Mouse (Mus musculus) liver, embryonic 14 days (tissue): Measurements from ENCODE around the gene Olfr44. TPM values are rescaled to one million over a fixed set of nuclear protein-coding genes. Genes with fewer than 3 reads are reported as not detected.

Experiments used
- polyA plus RNA-seq: library from polyadenylated mRNA; depleted of rRNA; stranded (reverse); fragments of >200 nt; gene quantifications from 2 replicates; pipeline ENCODE4 v1.2.3, GENCODE M21; 2012; rRNA removed

Olfr44 gene
- not detected in 2 replicates for polyA plus RNA-seq

DNA sequence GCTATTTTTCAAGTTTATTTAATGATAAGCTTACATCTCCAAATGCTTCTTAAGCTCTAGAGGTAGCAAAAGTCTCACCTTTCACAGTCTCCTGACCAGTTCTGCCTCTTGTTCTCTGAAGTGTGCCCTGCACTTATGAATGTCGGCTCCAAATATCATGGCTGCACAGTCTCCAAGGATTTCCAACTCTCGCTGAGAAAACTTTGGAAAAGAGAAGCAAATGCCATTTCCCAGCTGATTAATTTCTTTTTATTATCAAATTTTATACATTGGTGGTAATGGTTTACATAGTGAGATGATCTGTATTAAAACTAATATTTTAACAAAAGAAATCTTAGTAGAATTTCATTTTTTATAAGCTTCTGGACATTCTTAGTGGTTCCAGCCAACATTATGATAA lies at the start of gene Olfr44:
Gene Olfr44, minus strand, starts transcription at position 101 of the 400 bp plus-strand sequence.

DNA sequence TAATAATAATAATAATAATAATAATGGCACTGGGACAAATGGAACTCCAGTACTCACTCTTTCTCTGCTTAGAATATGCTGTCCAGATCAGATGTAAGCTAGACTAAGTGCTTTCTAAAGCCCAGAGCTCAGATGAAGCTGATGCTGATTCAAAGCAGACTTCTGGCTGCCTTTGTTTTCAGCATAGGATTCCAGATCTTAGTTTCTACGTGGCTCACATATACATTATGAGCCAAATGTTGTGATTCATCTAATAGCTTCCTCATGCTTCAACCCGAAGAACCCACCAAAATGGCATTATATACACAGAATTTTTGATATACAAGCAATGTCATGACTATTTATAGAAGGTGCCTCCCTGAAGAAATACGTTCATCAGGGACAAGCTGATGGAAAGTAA lies 21.7 kb upstream of the Olfr44 start, which contains the start of gene Olfr957:
Gene Olfr957, minus strand, starts transcription at position 279 of the 400 bp plus-strand sequence.

DNA sequence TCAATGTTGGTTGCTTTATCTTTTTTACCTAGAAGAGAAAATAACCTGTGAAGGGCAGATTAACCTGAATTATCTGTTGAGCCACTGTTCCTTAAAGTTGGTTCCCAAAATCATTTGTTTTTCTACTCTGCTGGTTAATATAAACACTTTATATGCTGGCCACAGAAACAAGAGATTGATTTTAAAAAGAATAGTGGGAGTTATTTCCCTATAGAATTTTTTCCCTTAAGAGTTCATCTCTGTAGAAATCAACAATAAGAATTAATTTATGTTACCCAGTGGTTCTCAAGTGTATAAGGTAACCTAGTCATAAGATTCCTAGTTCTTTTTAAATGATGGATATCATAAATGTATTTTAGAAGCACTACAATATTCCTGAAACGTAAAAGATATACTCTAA lies 22.0 kb downstream of the Olfr44 start, which contains the start of gene Olfr955:
Gene Olfr955, minus strand, starts transcription at position 101 of the 400 bp plus-strand sequence.

DNA sequence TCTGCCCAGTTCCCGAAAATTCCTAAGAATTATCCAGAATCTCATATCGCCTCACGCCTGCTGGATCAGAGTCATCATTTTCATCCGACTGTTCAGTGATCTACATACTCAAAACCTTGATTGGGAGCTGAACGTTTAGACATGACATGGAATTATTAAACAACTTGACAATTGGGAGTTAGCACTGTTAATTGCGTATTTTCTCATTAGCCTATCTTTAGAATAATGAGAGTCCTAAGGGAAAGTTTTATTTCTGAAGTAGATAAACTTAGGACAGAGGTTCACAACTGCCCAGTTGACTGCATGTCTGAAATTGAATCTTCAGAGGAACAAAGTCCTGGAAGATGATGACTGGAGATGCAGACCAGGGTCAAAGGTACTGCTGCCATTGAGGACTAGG lies 37.4 kb downstream of the Olfr44 start, which contains the start of gene Olfr954:
Gene Olfr954, plus strand, starts transcription at position 301 of the 400 bp plus-strand sequence.

Other genes starting within 250 kb of the Olfr44 start
- gene Olfr1537, start 244.0 kb downstream of the Olfr44 start, polyA plus RNA-seq, result not detected in 2 replicates
- not detected in 2 replicates for gene Olfr945, start 217.2 kb downstream of the Olfr44 start, polyA plus RNA-seq
- gene Olfr948, start 167.9 kb downstream of the Olfr44 start, polyA plus RNA-seq, result not detected in 2 replicates
- gene Olfr951, start 106.6 kb downstream of the Olfr44 start, polyA plus RNA-seq, result not detected in 2 replicates
- not detected in 2 replicates for gene Olfr952, start 66.8 kb downstream of the Olfr44 start, polyA plus RNA-seq
- not detected in 2 replicates for gene Olfr954, start 37.3 kb downstream of the Olfr44 start, polyA plus RNA-seq
- not detected in 2 replicates for gene Olfr955, start 22.1 kb downstream of the Olfr44 start, polyA plus RNA-seq
- gene Olfr957, start 21.8 kb upstream of the Olfr44 start, polyA plus RNA-seq, result not detected in 2 replicates
- gene Olfr958, start 60.1 kb upstream of the Olfr44 start, polyA plus RNA-seq, result not detected in 2 replicates
- gene Olfr959, start 81.6 kb upstream of the Olfr44 start, polyA plus RNA-seq, result not detected in 2 replicates
- gene AW551984, start 110.4 kb upstream of the Olfr44 start, polyA plus RNA-seq, result 1.2 and 2.3 TPM in 2 replicates
- gene Olfr148, start 116.7 kb upstream of the Olfr44 start, polyA plus RNA-seq, result not detected in 2 replicates
- not detected in 2 replicates for gene Olfr960, start 127.4 kb upstream of the Olfr44 start, polyA plus RNA-seq
- gene Olfr961, start 151.1 kb upstream of the Olfr44 start, polyA plus RNA-seq, result not detected in 2 replicates
- gene Olfr963, start 173.2 kb upstream of the Olfr44 start, polyA plus RNA-seq, result not detected in 2 replicates
- not detected in 2 replicates for gene Olfr149, start 213.1 kb upstream of the Olfr44 start, polyA plus RNA-seq
- not detected in 2 replicates for gene Olfr965, start 217.4 kb upstream of the Olfr44 start, polyA plus RNA-seq
- not detected in 2 replicates for gene Olfr150, start 237.0 kb upstream of the Olfr44 start, polyA plus RNA-seq